Mouse (Mus musculus) stomach, postnatal 0 days (tissue): ENCODE results near the gene Trappc13. TPM values are rescaled to one million over a fixed set of nuclear protein-coding genes. Genes with fewer than 3 reads are reported as not detected.

Experiments used
- ATAC-seq: fragments of 200-750 bp; cut with Nextera tagmentation; 2 replicates; pipeline ENCODE4 v1.8.0; 2017; ENCODE audit not compliant: low FRiP score, low TSS enrichment
- DNase-seq: peaks from one replicate; pipeline ENCODE4 v3.0.0-alpha.2; 2016; ENCODE audit warnings: low spot score
- H3K27ac ChIP-seq: fragments of 300-500 bp; sonication (generic); replicated peaks from 2 replicates; pipeline ENCODE4 v1.5.1; 2014; ENCODE audit warnings: mild to moderate bottlenecking, control low read depth
- H3K27me3 ChIP-seq: fragments of 300-500 bp; sonication (generic); 2 replicates; pipeline ENCODE4 v1.6.1; 2014; ENCODE audit warnings: low read length; ENCODE audit not compliant: control insufficient read depth, insufficient read depth
- H3K36me3 ChIP-seq: fragments of 300-500 bp; sonication (generic); 2 replicates; pipeline ENCODE4 v1.6.1; 2014; ENCODE audit warnings: low read length, mixed read lengths; ENCODE audit not compliant: control insufficient read depth, insufficient read depth
- H3K4me1 ChIP-seq: fragments of 300-500 bp; sonication (generic); replicated peaks from 2 replicates; pipeline ENCODE4 v1.6.1; 2014; ENCODE audit warnings: antibody characterized with exemption; ENCODE audit not compliant: control insufficient read depth, insufficient read depth
- H3K4me2 ChIP-seq: fragments of 300-500 bp; sonication (generic); replicated peaks from 2 replicates; pipeline ENCODE4 v1.6.1; 2014; ENCODE audit warnings: low read depth, mild to moderate bottlenecking, control low read depth, moderate library complexity
- H3K4me3 ChIP-seq: fragments of 300-500 bp; sonication (generic); 2 replicates; pipeline ENCODE4 v1.5.1; 2014; ENCODE audit warnings: low read depth, low read length, control low read depth
- H3K9ac ChIP-seq: fragments of 300-500 bp; sonication (generic); 2 replicates; pipeline ENCODE4 v1.6.1; 2014; ENCODE audit warnings: mild to moderate bottlenecking, low read length, control low read depth, mixed read lengths
- H3K9me3 ChIP-seq: fragments of 300-500 bp; sonication (generic); 2 replicates; pipeline ENCODE4 v1.6.1; 2016; ENCODE audit warnings: low read length; ENCODE audit not compliant: control insufficient read depth
- CTCF ChIP-seq: IDR thresholded peaks from 2 replicates; pipeline ENCODE4 v1.5.1; 2016; ENCODE audit warnings: antibody characterized with exemption, low read depth, mild to moderate bottlenecking, moderate library complexity
- EP300 ChIP-seq: optimal IDR thresholded peaks from 2 replicates; pipeline ENCODE3; 2016; ENCODE audit warnings: antibody characterized with exemption
- WGBS: fragments of 180-500 bp; shearing (Covaris S2); extraction: QIAGEN DNeasy Blood & Tissue Kit; methylation state at CpG from one replicate; pipeline ENCODE4 v1.1.7; 2014; 5-methylcytosine and 5-hydroxymethylcytosine counted together
- polyA plus RNA-seq: library from polyadenylated mRNA; unstranded; fragments of >200 nt; fragmentation: Nextera tagmentation; extraction: Ambion mirVana; gene quantifications from 2 replicates; pipeline ENCODE4 v1.2.1, GENCODE M21; 2015

The Trappc13 gene
- polyA plus RNA-seq, 1 experiment from 2014 or later: 36.6 TPM

DNA sequence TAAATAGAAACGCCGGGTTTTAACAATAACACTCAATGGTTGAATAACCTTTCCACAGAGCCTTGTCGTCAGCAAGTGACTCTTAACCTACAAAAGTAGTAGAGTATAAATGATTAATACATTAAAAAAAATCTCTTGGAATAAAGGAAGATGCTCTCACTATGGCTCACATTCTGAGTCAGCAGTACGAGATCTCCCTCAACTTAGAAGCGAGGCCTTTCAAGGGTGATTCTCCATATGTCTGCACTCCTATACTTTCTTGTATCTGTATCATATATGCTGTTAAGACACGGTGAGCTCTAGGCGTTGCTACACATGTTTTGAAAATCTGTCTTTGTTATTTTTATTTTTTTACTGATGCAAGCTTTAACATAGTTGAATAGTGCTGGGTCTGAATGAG, 67.7 kb downstream of the Trappc13 start:
- DNase-seq (no peak), ATAC-seq (no peak)
- no peaks in the 10 kb centered on the region for H3K9me3 ChIP-seq
- H3K36me3 ChIP-seq: no peaks in the 10 kb centered on the region
- H3K4me1 ChIP-seq: no peaks in the 10 kb centered on the region
- peak overlapping the region; percentile 76 for H3K9ac ChIP-seq
- no peaks in the 10 kb centered on the region for H3K27me3 ChIP-seq
- peak overlapping the region; percentile 94 for H3K4me3 ChIP-seq
- H3K4me2 ChIP-seq: peak overlapping the region; percentile 98
- WGBS: 32% methylated on average over 7 of the region's 7 CpGs
- peak overlapping the region; percentile 71; the same call in 1 of the 2 replicates for H3K27ac ChIP-seq
- TF ChIP-seq CTCF (no peak), EP300 (no peak)

DNA sequence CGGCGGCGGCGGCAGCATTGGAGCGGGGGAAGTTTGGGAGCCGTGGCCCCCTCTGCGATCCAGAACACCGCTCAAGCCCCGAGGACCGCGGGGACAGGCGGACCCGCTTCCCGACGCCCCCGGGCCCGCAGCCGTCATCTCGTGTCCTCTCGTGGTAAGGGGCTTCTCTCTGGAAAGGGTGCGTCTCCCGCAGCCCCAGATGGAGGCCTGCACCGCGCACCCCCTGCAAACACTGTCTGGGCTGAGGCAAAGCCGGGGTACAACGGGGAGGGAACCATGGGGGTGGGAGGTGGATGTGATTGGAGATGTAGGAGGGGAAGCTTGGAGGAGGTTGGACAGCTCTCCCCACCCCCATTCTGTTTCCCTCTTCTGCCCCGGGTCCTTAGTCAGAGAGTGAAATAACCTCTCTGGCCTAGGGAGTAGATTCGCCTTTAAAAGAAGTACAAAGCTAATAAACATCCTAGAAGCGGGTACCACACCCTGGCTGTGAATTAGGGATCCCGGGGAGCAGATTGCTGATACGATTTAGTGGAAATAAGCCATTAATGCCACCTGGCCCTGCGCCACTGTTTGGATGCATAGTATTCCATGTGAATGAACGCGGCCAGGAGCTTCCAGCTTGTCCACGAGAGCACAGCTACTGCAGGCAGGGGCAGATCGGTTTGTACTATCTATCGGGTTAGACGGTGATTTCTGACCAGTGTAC, 68.3 kb downstream of the Trappc13 start:
- no peaks in the 10 kb centered on the region for H3K27me3 ChIP-seq
- H3K9ac ChIP-seq: peak overlapping the region; percentile 76
- DNase-seq: peak; percentile 41
- 2% methylated on average over 37 of the region's 38 CpGs for WGBS
- ATAC-seq: peak; percentile 53
- no peaks in the 10 kb centered on the region for H3K4me1 ChIP-seq
- TF ChIP-seq CTCF (no peak), EP300 (no peak)
- H3K27ac ChIP-seq: peak overlapping the region; percentile 71
- peak overlapping the region; percentile 98 for H3K4me2 ChIP-seq
- no peaks in the 10 kb centered on the region for H3K36me3 ChIP-seq
- peak overlapping the region; percentile 94 for H3K4me3 ChIP-seq
- H3K9me3 ChIP-seq: no peaks in the 10 kb centered on the region

DNA sequence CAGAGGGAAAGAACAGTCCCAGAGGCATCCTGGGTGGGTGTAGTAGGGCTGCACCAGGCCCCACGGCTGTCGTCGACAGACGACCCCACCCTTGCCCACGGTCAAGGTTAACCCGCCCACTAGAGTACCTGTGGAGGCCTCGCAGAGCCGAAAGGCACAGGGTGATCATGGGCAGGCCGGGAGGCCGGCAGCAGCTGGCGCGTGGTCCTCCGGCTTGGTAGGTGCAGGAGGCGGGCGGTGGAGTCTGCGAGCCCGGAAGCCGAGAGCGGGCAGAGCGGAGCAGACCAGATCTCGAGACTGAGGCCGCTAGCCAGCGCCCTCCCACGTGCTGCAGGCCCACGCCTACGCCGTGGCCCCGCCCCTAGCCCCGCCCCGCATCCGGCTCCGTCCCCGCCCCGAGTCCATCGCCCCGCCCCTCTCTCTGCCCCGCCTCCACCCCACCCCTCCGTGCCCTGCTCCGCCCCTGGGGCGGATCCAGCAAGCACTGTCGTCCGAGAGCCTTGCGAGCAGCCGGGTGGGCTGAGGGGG, 68.9 kb downstream of the Trappc13 start, which contains the start of the genes Nln and Sgtb:
TSS of gene Nln (minus strand) at position 327 of the 528 bp plus-strand sequence.
TSS of gene Sgtb (plus strand) at position 454 of the 528 bp plus-strand sequence.
- H3K4me3 ChIP-seq: peak within 1 kb of the TSS; percentile 94
- WGBS: 2% methylated on average over 37 of the region's 44 CpGs

DNA sequence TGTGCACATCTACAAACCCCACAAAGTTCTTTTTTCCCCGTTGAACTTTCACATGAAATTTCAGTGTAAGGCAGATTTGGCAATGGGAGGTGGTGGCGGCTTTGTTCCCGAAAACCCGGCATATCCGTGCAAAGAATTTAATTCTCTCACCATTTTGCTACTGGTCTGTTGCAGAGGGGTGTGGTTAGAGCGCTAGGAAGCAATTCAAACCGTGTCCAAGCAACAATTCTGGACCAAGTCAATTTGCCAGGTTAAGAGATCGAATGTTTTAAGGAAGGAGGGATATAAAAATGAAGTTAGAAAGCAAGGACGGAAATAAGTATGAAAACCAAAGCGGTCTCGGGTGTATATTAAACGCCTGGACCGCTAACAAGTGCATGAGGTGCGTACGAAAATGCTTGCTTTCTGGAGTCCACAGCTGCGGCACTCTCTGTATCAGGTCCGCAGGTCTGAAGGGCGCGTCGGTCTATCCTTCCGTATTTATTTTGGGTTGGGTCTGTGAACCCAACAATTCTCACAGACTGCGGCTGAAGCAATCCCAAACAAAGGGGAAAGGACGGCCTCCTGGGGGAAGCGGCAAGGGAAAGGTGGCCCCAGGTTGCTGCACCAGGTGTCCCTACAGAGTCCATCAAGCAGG, 69.5 kb downstream of the Trappc13 start:
- peak; percentile 25 for ATAC-seq
- H3K4me2 ChIP-seq: peak overlapping the region; percentile 98
- H3K4me3 ChIP-seq: peak overlapping the region; percentile 94
- no peaks in the 10 kb centered on the region for H3K36me3 ChIP-seq
- no peaks in the 10 kb centered on the region for H3K9me3 ChIP-seq
- H3K27me3 ChIP-seq: no peaks in the 10 kb centered on the region
- H3K4me1 ChIP-seq: no peaks in the 10 kb centered on the region
- WGBS: 2% methylated on average over 24 of the region's 24 CpGs
- TF ChIP-seq EP300 (no peak), CTCF (no peak)
- H3K9ac ChIP-seq: peak overlapping the region; percentile 74
- no peak for DNase-seq
- peak overlapping the region; percentile 82 for H3K27ac ChIP-seq

More for the DNA sequence above, 68.9 kb downstream of the Trappc13 start, which contains the start of the genes Nln and Sgtb:
- H3K27me3 ChIP-seq: no peaks in the 10 kb centered on the region
- peak within 1 kb of the TSS; percentile 98 for H3K4me2 ChIP-seq
- peak within 1 kb of the TSS; percentile 82 for H3K27ac ChIP-seq
- DNase-seq (peak; percentile 95), ATAC-seq (peak; percentile 99)
- H3K9me3 ChIP-seq: no peaks in the 10 kb centered on the region
- TF ChIP-seq CTCF (no peak), EP300 (no peak)
- no peaks in the 10 kb centered on the region for H3K36me3 ChIP-seq
- H3K4me1 ChIP-seq: no peaks in the 10 kb centered on the region
- peak within 1 kb of the TSS; percentile 76 for H3K9ac ChIP-seq

DNA sequence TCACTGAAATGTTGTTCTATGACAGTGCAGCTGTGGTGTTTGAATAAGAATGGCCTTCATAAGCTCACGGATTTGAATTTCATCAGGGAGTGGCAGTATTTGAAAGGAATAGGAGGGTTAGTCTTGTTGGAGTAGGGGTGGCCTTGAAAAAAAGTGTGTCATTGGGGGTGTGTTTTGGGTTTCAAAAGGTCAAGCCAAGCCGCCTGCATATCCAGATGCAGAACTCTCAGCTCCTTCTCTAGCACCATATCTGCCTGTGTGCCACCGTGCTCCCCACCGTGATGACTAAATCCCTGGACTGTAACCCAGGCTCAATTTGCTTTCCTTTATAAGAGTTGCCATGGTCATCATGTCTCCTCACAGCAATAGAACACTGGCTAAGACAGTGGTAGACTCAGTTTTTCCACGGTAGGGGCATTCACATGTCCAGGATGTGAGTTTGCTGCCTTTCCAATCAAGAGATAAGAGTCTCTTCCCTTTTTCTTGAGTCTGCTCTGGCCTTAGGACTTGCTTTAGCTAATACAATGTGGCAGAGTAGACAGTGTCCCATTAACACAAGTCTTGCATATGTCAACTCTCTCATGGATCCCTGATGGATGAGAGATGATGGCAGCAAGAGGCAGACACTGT, 76.5 kb downstream of the Trappc13 start:
- Histone ChIP-seq H3K4me3 (no peak overlapping the region), H3K4me2 (no peak overlapping the region), H3K9ac (no peak overlapping the region), H3K27me3 (no peaks in the 10 kb centered on the region), H3K4me1 (no peaks in the 10 kb centered on the region), H3K9me3 (no peaks in the 10 kb centered on the region), H3K27ac (no peak overlapping the region), H3K36me3 (no peaks in the 10 kb centered on the region)
- TF ChIP-seq EP300: no peak
- TF ChIP-seq CTCF: no peak
- WGBS: 69% methylated on average over 5 of the region's 5 CpGs
- no peak for ATAC-seq
- no peak for DNase-seq
